Mouse (Mus musculus) bone marrow, adult 2 months (tissue): ENCODE results near the gene Parva.

ENCODE experiments used
- CTCF ChIP-seq: fragments of 200-500 bp; IDR thresholded peaks from 2 replicates; pipeline ENCODE4 v1.5.1; 2011; ENCODE audit warnings: low read length, control low read depth; ENCODE audit not compliant: control insufficient read depth, insufficient read depth
- POLR2A ChIP-seq: fragments of 200-500 bp; IDR thresholded peaks from 2 replicates; pipeline ENCODE4 v1.6.1; 2011; ENCODE audit warnings: low read depth, mild to moderate bottlenecking, control low read depth, low read length, borderline replicate concordance; ENCODE audit not compliant: control insufficient read depth

- TF ChIP-seq CTCF (no peak), POLR2A (no peak)
These were observed 87.4 kb downstream of the Parva start for GRCm38 (mm10) chr7:112514636-112515193.
